Mouse (Mus musculus): ENCODE measurements around the gene Mustn1. TPM values are rescaled to one million over a fixed set of nuclear protein-coding genes. Genes with fewer than 3 reads are reported as not detected.

Mustn1 gene
- polyA plus RNA-seq, 1 experiment from 2014 or later: 24.7 TPM

DNA sequence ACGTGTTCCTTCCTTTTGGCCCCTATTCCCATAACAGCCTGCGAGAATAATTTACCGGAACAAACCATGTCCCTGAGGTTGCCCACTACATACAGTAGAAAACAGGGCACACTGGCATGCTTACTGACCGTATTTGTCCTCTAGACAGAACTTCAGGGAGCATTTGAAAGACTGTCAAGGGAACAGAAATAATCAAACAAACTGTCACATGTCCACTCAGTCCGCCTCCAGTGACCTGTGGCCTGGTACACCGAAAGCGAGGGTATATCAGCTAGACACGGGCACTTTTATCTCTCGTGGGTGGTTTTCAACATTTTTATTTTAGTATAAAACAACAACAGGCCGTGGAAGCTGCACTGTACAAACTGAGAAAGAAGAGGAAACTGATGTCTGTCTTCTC, 10.2 kb upstream of the Mustn1 start:
- no peaks in the 10 kb centered on the region for H3K4me1 ChIP-seq (replicated peaks; ENCODE audit: control insufficient read depth, insufficient read depth, low read length)
- H3K9ac ChIP-seq (ENCODE audit: low read depth, low read length): no peak overlapping the region
- no peak for ATAC-seq
- H3K27me3 ChIP-seq (replicated peaks; ENCODE audit: control insufficient read depth, insufficient read depth, low read length): no peaks in the 10 kb centered on the region
- no peak for TF ChIP-seq CTCF (IDR thresholded peaks at IDR 0.05; ENCODE audit: low read depth)
- no peaks in the 10 kb centered on the region for H3K9me3 ChIP-seq (ENCODE audit: control insufficient read depth)
- peaks cover 14% of the 10 kb centered on the region; the same call in 1 of the 2 replicates for H3K36me3 ChIP-seq (ENCODE audit: control insufficient read depth, insufficient read depth)
- H3K4me3 ChIP-seq (ENCODE audit: low read depth, low read length): no peak overlapping the region
- 83% methylated on average over 10 of the region's 10 CpGs for WGBS
- H3K4me2 ChIP-seq (replicated peaks; ENCODE audit: low read depth): no peak overlapping the region
- no peak overlapping the region for H3K27ac ChIP-seq (ENCODE audit: low read depth, low read length)

DNA sequence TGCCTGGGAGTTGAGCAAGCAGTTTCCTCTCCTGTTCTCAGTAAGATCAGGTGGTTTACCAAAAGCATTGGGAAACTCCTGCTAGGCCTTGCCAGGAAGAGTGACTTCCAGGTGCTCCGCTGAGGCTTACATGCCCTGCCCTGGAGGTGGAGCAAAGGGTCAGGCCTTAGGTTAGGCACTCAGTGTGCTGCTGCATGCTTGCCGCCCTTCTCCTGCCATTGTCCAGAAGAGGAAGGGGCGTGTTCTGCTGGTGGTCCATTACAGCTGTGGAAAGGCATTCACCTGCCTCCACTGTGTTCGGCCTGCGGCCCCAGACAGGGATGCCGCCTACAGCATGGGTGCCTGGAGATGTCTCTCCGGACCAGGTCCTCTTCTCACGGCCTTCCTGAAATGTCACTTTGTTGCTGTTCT, 9.6 kb upstream of the Mustn1 start:
- no peak overlapping the region for H3K9ac ChIP-seq (ENCODE audit: low read depth, low read length)
- peak overlapping the region; percentile 28; the same call in 1 of the 2 replicates for H3K27ac ChIP-seq (ENCODE audit: low read depth, low read length)
- no peak for ATAC-seq
- no peaks in the 10 kb centered on the region for H3K27me3 ChIP-seq (replicated peaks; ENCODE audit: control insufficient read depth, insufficient read depth, low read length)
- no peak overlapping the region for H3K4me3 ChIP-seq (ENCODE audit: low read depth, low read length)
- 86% methylated on average over 8 of the region's 8 CpGs for WGBS
- H3K4me1 ChIP-seq (replicated peaks; ENCODE audit: control insufficient read depth, insufficient read depth, low read length): no peaks in the 10 kb centered on the region; the same call in 1 of the 2 replicates
- H3K36me3 ChIP-seq (ENCODE audit: control insufficient read depth, insufficient read depth): peaks cover 17% of the 10 kb centered on the region; the same call in 1 of the 2 replicates
- TF ChIP-seq CTCF (IDR thresholded peaks at IDR 0.05; ENCODE audit: low read depth): no peak
- H3K9me3 ChIP-seq (ENCODE audit: control insufficient read depth): no peaks in the 10 kb centered on the region
- H3K4me2 ChIP-seq (replicated peaks; ENCODE audit: low read depth): no peak overlapping the region

DNA sequence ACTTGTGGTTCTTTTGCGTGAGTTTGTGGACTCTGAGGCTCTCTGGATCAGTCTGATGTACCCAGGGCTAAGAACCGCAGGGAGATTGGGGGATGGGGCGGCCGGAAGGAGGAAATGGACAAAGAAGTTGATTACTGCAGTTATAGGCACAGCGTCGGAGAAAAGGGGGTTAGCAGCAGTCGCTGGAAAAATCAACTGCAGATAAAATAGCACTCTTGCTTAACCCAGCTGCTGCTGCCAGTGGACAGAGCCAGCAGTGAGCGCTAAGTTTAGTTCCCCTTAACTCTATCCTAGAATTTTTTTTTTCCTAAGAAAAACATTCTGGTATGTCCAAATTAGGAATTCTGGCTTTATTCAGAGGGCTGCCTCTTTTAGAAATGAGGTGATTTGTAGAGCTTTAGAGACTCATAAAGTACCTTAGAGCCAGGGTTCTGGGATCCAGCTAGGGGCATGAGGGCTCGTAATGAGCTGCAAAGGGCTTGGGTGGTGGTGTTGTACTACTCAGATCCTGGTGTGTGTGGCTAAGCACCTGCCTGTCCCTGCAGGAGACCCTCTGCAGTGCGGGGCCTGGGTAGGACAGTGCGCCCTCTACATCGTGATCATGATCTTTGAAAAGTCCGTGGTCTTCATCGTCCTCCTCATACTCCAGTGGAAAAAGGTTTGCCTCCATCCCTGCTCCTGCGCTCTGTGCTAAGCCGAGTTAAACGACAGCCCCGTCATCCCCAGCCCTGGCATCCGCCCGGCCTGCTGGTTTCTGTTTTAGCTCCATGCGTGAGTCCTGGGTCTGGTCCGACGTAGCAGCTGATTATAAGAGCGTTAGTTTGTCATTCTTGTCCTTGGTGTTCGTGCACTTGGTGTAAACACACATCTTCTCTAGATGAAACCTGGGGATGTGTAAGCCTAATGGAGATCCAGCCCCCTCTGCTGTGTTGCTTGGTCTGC, 8.5 kb upstream of the Mustn1 start:
- Histone ChIP-seq H3K9ac (ENCODE audit: low read depth, low read length) (no peak overlapping the region), H3K36me3 (ENCODE audit: control insufficient read depth, insufficient read depth) (peaks cover 20% of the 10 kb centered on the region; the same call in 1 of the 2 replicates), H3K27me3 (replicated peaks; ENCODE audit: control insufficient read depth, insufficient read depth, low read length) (no peaks in the 10 kb centered on the region), H3K4me3 (ENCODE audit: low read depth, low read length) (no peak overlapping the region), H3K4me2 (replicated peaks; ENCODE audit: low read depth) (no peak overlapping the region), H3K27ac (ENCODE audit: low read depth, low read length) (0 out of 2 replicates have a peak overlapping the region, but pooled peaks have one; percentile 28), H3K4me1 (replicated peaks; ENCODE audit: control insufficient read depth, insufficient read depth, low read length) (no peaks in the 10 kb centered on the region; the same call in 1 of the 2 replicates), H3K9me3 (ENCODE audit: control insufficient read depth) (no peaks in the 10 kb centered on the region)
- no peak for TF ChIP-seq CTCF (IDR thresholded peaks at IDR 0.05; ENCODE audit: low read depth)
- 68% methylated on average over 25 of the region's 25 CpGs for WGBS
- ATAC-seq: no peak

DNA sequence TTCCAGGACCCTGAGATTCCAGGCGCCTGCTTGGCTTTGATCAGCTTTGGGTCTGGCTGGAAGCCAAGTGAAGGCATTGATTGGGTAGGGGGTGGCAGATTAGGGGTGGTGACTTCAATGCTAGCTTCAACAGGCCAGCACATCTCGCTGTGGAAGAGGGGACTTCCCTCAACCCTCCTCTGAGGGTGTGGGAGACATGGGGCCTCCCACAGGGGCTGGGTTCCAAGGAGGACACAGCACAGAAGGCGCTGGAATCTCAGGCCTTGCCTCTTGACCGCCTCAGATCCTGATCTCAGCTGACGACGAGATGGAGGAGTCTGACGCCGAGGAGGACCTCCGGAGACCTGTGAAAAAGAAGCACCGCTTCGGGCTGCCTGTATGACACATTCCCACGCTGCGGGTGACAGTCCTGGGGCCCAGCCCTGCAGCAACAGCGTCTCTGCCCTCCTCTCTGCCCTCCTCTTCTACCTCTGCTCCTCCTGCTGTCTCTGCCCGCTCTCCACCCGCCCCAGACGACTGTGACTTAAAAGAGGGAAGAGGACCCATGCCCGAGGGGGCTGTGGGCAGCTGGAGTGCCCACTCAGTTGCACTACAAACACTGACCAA, 4.8 kb upstream of the Mustn1 start:
- TF ChIP-seq CTCF (IDR thresholded peaks at IDR 0.05; ENCODE audit: low read depth): no peak
- Histone ChIP-seq H3K27ac (ENCODE audit: low read depth, low read length) (peak overlapping the region; percentile 91; the same call in 1 of the 2 replicates), H3K27me3 (replicated peaks; ENCODE audit: control insufficient read depth, insufficient read depth, low read length) (no peaks in the 10 kb centered on the region), H3K9ac (ENCODE audit: low read depth, low read length) (peak overlapping the region; percentile 3; the same call in 1 of the 2 replicates), H3K9me3 (ENCODE audit: control insufficient read depth) (no peaks in the 10 kb centered on the region), H3K4me2 (replicated peaks; ENCODE audit: low read depth) (no peak overlapping the region), H3K36me3 (ENCODE audit: control insufficient read depth, insufficient read depth) (peaks cover 14% of the 10 kb centered on the region; the same call in 1 of the 2 replicates), H3K4me3 (ENCODE audit: low read depth, low read length) (no peak overlapping the region), H3K4me1 (replicated peaks; ENCODE audit: control insufficient read depth, insufficient read depth, low read length) (no peaks in the 10 kb centered on the region; the same call in 1 of the 2 replicates)
- WGBS: 79% methylated on average over 18 of the region's 18 CpGs
- no peak for ATAC-seq

DNA sequence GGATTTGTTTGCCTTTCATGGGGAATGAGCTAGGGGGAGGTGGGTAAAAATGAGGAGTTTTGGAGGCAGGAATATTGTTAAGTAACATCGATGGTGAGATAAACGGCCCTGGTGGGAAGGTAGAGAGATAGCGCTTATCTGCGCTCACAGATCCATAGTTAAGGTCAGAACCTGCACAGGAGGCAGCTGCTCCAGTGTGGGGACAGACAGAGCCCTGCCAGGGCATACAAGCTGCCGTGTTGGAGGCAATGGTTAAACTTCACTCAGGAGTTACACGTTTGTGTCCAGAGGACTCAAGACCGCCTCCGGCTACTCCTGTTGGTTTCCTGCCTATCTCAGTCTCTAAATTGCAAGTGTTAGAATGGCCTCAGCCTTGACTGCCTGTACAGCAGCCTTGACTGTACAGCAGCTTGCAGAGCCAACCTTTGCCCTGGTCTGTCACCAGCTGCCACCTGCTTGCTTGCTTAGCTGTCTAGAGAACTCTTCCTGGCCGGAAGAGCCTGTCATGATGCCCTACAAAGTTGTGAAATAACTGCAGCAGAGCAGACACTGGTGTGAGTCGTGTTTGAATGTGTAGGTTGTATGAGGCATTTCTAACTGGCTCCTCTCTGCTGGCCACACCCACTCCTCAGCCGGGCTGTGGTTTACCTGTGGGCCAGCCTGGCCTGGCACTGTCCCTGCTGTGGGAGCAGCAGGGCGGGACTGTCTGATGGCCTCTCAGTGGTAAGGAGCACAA, 3.7 kb upstream of the Mustn1 start:
- no peak overlapping the region for H3K4me2 ChIP-seq (replicated peaks; ENCODE audit: low read depth)
- no peak overlapping the region for H3K4me3 ChIP-seq (ENCODE audit: low read depth, low read length)
- H3K36me3 ChIP-seq (ENCODE audit: control insufficient read depth, insufficient read depth): peaks cover 14% of the 10 kb centered on the region; the same call in 1 of the 2 replicates
- TF ChIP-seq CTCF (IDR thresholded peaks at IDR 0.05; ENCODE audit: low read depth): 0 out of 2 replicates have a peak, but pooled peaks have one; percentile 1
- H3K27ac ChIP-seq (ENCODE audit: low read depth, low read length): peak overlapping the region; percentile 91
- WGBS: 37% methylated on average over 12 of the region's 12 CpGs
- no peaks in the 10 kb centered on the region; the same call in 1 of the 2 replicates for H3K4me1 ChIP-seq (replicated peaks; ENCODE audit: control insufficient read depth, insufficient read depth, low read length)
- H3K27me3 ChIP-seq (replicated peaks; ENCODE audit: control insufficient read depth, insufficient read depth, low read length): no peaks in the 10 kb centered on the region
- ATAC-seq: peak; percentile 95
- no peak overlapping the region for H3K9ac ChIP-seq (ENCODE audit: low read depth, low read length)
- H3K9me3 ChIP-seq (ENCODE audit: control insufficient read depth): no peaks in the 10 kb centered on the region

All from intestine, postnatal 0 days (tissue).